Mouse (Mus musculus) kidney, adult 2 months (tissue): Measurements from ENCODE around the gene Stk11.

ENCODE experiments used
- CTCF ChIP-seq: fragments of 200-500 bp; conservative IDR thresholded peaks from 2 replicates; pipeline ENCODE4 v1.5.1; 2011; ENCODE audit warnings: low read depth, mild to moderate bottlenecking, control low read depth, low read length, moderate library complexity, mixed read lengths; ENCODE audit not compliant: insufficient read depth, insufficient read length
- POLR2A ChIP-seq: fragments of 200-500 bp; IDR thresholded peaks from one replicate; pipeline ENCODE4 v1.6.1; 2011; ENCODE audit warnings: low read depth, low read length, control low read depth

DNA sequence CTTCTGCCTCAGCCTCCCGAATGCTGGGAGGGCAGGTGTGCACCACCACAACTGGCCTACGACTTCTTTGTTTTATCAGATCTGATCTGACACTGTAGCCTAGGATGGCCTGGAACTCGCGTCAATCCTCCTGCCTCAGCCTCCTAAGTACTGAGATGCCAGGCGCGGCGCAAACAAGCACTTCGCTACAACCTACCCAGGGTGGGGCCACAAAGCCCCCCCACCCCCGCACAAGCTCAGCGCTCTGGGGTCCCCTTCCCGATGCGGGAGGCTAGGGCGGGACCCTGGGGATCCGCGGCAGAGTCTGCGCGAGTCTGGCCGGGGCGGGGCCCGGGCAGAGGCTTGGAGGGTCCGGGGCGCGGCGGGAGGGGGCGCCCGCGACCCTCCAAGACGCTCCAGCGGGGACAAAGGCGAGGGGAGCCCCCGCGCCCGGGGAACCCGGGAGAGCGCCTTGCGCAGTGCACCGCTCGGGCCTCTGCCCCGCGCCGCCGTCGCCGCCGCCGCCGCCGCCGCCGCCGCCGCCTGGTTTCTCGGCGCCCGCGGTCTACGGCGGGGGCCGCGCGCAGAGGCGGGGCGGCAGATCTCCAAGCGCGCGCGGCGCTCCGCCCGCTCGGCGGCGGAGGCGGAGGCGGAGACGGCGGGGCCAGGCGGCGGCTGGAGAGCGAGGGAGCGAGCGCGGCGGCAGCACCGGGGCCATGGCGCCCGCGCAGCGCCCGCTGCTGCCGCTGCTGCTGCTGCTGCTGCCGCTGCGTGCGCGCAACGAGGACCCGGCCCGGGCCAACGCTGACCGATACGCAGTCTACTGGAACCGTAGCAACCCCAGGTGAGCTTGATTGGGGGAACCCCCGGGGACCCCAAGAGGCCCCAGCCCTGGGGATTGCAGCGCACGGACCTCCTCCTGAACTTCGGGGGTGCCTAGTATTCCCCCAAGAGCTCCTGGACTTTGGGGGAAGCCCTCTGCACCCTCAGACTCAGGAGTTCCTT lies 63.8 kb downstream of the Stk11 start, which contains the start of gene Efna2:
- TF ChIP-seq CTCF (no peak), POLR2A (no peak)
